Mouse (Mus musculus): ENCODE results near the gene Trpm3.

Gene Trpm3

GRCm38 (mm10) chr19:22916643-22917344, 777.9 kb downstream of the Trpm3 start:
- in situ Hi-C loops (cut with MseI, MboI) = loop anchor here (10.0 to 25.0 kb wide), 2 partner anchors 228 to 271 kb away; partner anchors contain the start of gene Klf9 (in 1 of the 2)

GRCm38 (mm10) chr19:22917345-22917735, 778.5 kb downstream of the Trpm3 start:
- in situ Hi-C loops (cut with MseI, MboI) = loop anchor here (10.0 to 25.0 kb wide), 2 partner anchors 227 to 270 kb away; partner anchors contain the start of gene Klf9 (in 1 of the 2)

- in situ Hi-C loops (cut with MseI, MboI) = loop anchor here in 1 of 2 experiments (25.0 kb wide), 1 partner anchor 266 kb away; no protein-coding TSS in a partner anchor
Observed at GRCm38 (mm10) chr19:22920949-22921348, 782.1 kb downstream of the Trpm3 start.

GRCm38 (mm10) chr19:22922871-22923670, 784.2 kb downstream of the Trpm3 start:
- in situ Hi-C loops (cut with MseI, MboI) = loop anchor here in 1 of 2 experiments (25.0 kb wide), 1 partner anchor 264 kb away; no protein-coding TSS in a partner anchor

GRCm38 (mm10) chr19:22925284-22925683, 786.4 kb downstream of the Trpm3 start:
- in situ Hi-C loops (cut with MseI, MboI) = no loop called here

- in situ Hi-C loops (cut with MseI, MboI) = no loop called here
Observed at GRCm38 (mm10) chr19:22926753-22927152, 787.9 kb downstream of the Trpm3 start.

GRCm38 (mm10) chr19:22928366-22928765, 789.5 kb downstream of the Trpm3 start:
- in situ Hi-C loops (cut with MseI, MboI) = no loop called here

- in situ Hi-C loops (cut with MseI, MboI) = no loop called here
Observed at GRCm38 (mm10) chr19:22929768-22930167, 790.9 kb downstream of the Trpm3 start.

GRCm38 (mm10) chr19:22930368-22930834, 791.6 kb downstream of the Trpm3 start:
- in situ Hi-C loops (cut with MseI, MboI) = no loop called here

GRCm38 (mm10) chr19:22931006-22931405, 792.2 kb downstream of the Trpm3 start:
- in situ Hi-C loops (cut with MseI, MboI) = no loop called here

GRCm38 (mm10) chr19:22935067-22935466, 796.2 kb downstream of the Trpm3 start:
- in situ Hi-C loops (cut with MseI, MboI) = no loop called here

- in situ Hi-C loops (cut with MseI, MboI) = no loop called here
Observed at GRCm38 (mm10) chr19:22938848-22939724, 800.2 kb downstream of the Trpm3 start.

GRCm38 (mm10) chr19:22939836-22940235, 801.0 kb downstream of the Trpm3 start:
- in situ Hi-C loops (cut with MseI, MboI) = no loop called here

GRCm38 (mm10) chr19:22940487-22940886, 801.6 kb downstream of the Trpm3 start:
- in situ Hi-C loops (cut with MseI, MboI) = no loop called here

GRCm38 (mm10) chr19:22940956-22941355, 802.1 kb downstream of the Trpm3 start:
- in situ Hi-C loops (cut with MseI, MboI) = no loop called here

GRCm38 (mm10) chr19:22952480-22952879, 813.6 kb downstream of the Trpm3 start:
- in situ Hi-C loops (cut with MseI, MboI) = no loop called here

GRCm38 (mm10) chr19:22953191-22953590, 814.3 kb downstream of the Trpm3 start:
- in situ Hi-C loops (cut with MseI, MboI) = no loop called here

GRCm38 (mm10) chr19:22958414-22958813, 819.6 kb downstream of the Trpm3 start:
- in situ Hi-C loops (cut with MseI, MboI) = no loop called here

- in situ Hi-C loops (cut with MseI, MboI) = no loop called here
Observed at GRCm38 (mm10) chr19:22960450-22961265, 821.8 kb downstream of the Trpm3 start.

- in situ Hi-C loops (cut with MseI, MboI) = no loop called here
Observed at GRCm38 (mm10) chr19:22962001-22962708, 823.3 kb downstream of the Trpm3 start.
